Mouse (Mus musculus) right cerebral cortex, postnatal 4 days (tissue): ENCODE data around the gene Zbtb16.

Experiments used
- DNase-seq: peaks from one replicate; pipeline ENCODE4 v3.0.0-alpha.2; 2022

The Zbtb16 gene

GRCm38 (mm10) chr9:48724733-48725132, 111.3 kb downstream of the Zbtb16 start:
- no peak for DNase-seq

- DNase-seq = no peak
These were observed 112.3 kb downstream of the Zbtb16 start for GRCm38 (mm10) chr9:48723511-48724304.

- no peak for DNase-seq
These were observed 113.0 kb downstream of the Zbtb16 start for GRCm38 (mm10) chr9:48723025-48723424.

- no peak for DNase-seq
These were observed 113.6 kb downstream of the Zbtb16 start for GRCm38 (mm10) chr9:48722261-48722920.

GRCm38 (mm10) chr9:48721655-48722054, 114.4 kb downstream of the Zbtb16 start:
- DNase-seq = no peak

- no peak for DNase-seq
These were observed 114.8 kb downstream of the Zbtb16 start for GRCm38 (mm10) chr9:48721172-48721571.

- DNase-seq = no peak
These were observed 115.6 kb downstream of the Zbtb16 start for GRCm38 (mm10) chr9:48720251-48720963.

- no peak for DNase-seq
These were observed 116.4 kb downstream of the Zbtb16 start for GRCm38 (mm10) chr9:48719619-48720018.

GRCm38 (mm10) chr9:48716549-48716948, 119.5 kb downstream of the Zbtb16 start:
- no peak for DNase-seq

GRCm38 (mm10) chr9:48715042-48715441, 121.0 kb downstream of the Zbtb16 start:
- no peak for DNase-seq

- no peak for DNase-seq
These were observed 122.2 kb downstream of the Zbtb16 start for GRCm38 (mm10) chr9:48713779-48714178.

- no peak for DNase-seq
These were observed 122.8 kb downstream of the Zbtb16 start for GRCm38 (mm10) chr9:48712985-48713765.

- DNase-seq = no peak
These were observed 124.2 kb downstream of the Zbtb16 start for GRCm38 (mm10) chr9:48711826-48712225.

- DNase-seq = no peak
These were observed 124.7 kb downstream of the Zbtb16 start for GRCm38 (mm10) chr9:48711296-48711781.

- no peak for DNase-seq
These were observed 125.4 kb downstream of the Zbtb16 start for GRCm38 (mm10) chr9:48710355-48711295.

- no peak for DNase-seq
These were observed 128.2 kb downstream of the Zbtb16 start for GRCm38 (mm10) chr9:48707824-48708229.

- no peak for DNase-seq
These were observed 128.7 kb downstream of the Zbtb16 start for GRCm38 (mm10) chr9:48707134-48707823.

GRCm38 (mm10) chr9:48701296-48701695, 134.7 kb downstream of the Zbtb16 start:
- no peak for DNase-seq

GRCm38 (mm10) chr9:48700871-48701270, 135.2 kb downstream of the Zbtb16 start:
- DNase-seq = no peak

- no peak for DNase-seq
These were observed 138.6 kb downstream of the Zbtb16 start for GRCm38 (mm10) chr9:48697470-48697815.
